Mouse (Mus musculus): ENCODE results near the gene Ppp1r10.
A peak's percentile ranks its signal among the peaks of the same experiment; 100 is the strongest.

Gene Ppp1r10

GRCm38 (mm10) chr17:35900636-35901035, 15.6 kb upstream of the Ppp1r10 start:
- no peak for DNase-seq (ENCODE audit: extremely low read depth, insufficient read length, low spot score)

DNA sequence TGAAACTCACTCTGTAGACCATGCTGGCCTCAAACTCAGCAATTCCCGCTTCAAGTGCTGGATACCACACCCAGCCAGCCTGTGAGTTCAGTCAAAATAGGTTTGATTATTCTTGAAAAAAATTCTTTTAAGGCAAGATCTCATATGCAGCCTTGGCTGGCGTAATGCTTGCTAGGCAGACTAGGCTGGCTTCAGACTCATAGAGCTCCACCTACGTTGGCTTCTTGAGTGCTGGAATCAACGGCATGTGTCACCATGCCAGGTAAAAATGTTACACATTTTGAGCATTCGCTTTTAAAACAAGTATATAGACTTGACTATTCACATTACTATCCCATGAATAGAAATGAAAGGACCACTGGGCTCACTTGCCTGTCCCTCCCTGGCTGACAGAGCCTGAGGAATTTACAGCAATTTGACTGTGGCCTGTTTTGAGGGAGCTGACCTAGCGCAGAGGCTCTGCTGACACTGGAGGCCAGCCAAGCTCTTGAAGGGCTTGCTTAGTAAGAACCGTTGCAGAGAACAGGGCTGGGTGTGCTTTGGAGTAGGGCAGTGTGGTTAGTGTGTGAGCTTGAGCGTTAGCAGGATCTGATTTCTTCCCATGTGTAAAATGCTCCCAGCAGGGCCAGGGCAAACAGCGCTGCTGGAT, 12.8 kb upstream of the Ppp1r10 start:
- DNase-seq (ENCODE audit: extremely low read depth, insufficient read length, low spot score): no peak

DNA sequence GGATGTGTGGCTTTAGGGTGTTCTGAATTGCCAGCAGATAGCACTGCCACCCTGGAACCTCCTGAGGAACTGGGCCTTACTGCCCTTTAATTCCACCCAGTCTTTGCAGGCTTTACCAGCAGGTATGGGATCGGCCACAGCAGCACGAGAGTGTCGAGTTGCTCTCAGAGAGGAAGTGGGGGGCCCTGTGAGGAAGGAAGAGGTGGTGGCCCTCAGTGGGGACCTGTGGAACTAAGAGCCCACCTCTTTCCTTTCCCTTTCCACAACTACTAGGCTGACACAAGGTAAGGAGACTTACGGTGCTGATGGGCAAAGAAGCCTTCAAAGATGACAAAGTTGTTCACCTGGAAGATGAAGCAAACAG, 12.3 kb upstream of the Ppp1r10 start:
- DNase-seq (ENCODE audit: extremely low read depth, insufficient read length, low spot score): no peak

GRCm38 (mm10) chr17:35905587-35905986, 10.6 kb upstream of the Ppp1r10 start:
- DNase-seq (ENCODE audit: extremely low read depth, insufficient read length, low spot score): no peak

DNA sequence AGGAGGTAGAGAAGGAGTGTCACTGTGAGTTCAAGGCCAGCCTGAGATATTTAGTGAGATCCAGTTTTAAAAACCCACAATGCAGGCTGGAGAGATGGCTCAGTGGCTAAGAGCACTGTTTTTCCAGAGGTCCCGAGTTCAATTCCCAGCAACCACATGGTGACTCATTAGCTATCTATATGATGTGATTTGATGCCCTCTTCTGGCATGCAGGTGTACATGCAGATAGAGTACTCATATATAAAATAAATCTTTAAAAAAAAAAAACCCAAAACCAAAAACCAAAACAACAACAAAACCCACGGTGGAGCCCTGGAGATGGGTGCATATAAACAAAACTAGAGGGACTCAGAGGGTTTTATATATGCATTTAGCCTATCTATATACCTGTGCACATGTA, 8.6 kb upstream of the Ppp1r10 start:
- no peak for DNase-seq (ENCODE audit: extremely low read depth, insufficient read length, low spot score)

DNA sequence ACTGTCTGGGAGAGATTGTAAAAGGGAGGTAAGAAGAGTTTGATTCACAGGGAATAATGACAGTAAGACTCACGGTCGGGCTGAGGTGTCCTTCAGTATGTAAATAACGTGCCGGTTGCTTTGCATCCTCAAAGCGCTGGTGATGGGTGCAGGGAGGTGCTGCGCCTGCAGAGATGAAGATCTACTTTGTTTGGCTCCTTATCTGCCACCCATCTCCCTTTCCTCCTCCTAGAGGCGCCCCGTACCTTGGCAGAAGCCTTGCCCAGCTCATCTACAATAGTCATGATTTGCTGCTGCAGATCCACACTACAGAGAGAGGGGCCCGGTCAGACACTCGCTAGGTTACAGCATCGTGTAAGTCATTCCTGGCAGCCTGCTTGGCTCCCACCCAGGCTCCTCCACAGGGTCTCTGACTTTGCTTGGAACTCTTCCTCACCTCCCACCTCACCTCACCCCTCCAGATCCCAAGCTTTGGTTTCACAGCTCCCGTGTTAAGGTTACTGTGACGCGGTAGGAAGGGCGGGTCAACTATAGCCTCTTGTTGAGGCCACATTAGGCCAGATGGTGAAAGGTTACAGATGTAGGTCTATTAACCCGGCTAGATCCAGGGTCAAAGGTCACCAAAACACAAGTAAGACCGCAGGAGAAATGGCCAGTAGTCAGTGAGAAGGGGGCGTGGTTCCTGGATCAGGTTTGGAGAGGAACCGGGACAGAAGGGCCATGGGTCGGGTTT, 6.9 kb upstream of the Ppp1r10 start:
- DNase-seq (ENCODE audit: extremely low read depth, insufficient read length, low spot score): no peak

DNA sequence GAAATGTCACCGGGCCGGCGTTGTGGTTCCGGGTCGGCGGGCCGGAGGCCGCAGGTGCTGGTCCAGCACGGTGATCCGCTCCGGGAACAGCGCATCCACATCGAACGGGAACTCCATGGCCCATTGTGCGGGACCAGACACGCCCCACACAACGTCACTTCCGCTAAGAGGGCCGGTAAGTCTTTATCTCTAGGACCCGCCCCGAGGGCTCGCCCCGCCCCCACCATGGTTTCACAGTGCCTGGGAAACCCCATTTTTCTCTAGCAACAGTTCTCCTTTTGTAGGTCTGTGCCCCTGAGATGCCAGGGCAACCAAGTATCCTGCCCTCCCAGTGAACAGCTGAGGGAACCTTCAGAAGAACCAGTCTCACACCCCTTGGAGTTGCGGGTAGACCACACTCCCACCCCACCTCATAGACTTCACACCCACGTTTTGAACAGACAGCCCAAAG, 6.3 kb upstream of the Ppp1r10 start, which contains the start of gene Atat1:
Gene Atat1 (minus strand): TSS at position 157 of the 451 bp plus-strand sequence.
- DNase-seq (ENCODE audit: extremely low read depth, insufficient read length, low spot score): peak; percentile 88

- no peak for DNase-seq (ENCODE audit: extremely low read depth, insufficient read length, low spot score)
These were observed 1.3 kb upstream of the Ppp1r10 start for GRCm38 (mm10) chr17:35914975-35915374.

- DNase-seq (ENCODE audit: extremely low read depth, insufficient read length, low spot score): no peak
These were observed 517 bp upstream of the Ppp1r10 start for GRCm38 (mm10) chr17:35915538-35916296.

- DNase-seq (ENCODE audit: extremely low read depth, insufficient read length, low spot score): no peak
These were observed 869 bp downstream of the Ppp1r10 start for GRCm38 (mm10) chr17:35917143-35917462.

DNA sequence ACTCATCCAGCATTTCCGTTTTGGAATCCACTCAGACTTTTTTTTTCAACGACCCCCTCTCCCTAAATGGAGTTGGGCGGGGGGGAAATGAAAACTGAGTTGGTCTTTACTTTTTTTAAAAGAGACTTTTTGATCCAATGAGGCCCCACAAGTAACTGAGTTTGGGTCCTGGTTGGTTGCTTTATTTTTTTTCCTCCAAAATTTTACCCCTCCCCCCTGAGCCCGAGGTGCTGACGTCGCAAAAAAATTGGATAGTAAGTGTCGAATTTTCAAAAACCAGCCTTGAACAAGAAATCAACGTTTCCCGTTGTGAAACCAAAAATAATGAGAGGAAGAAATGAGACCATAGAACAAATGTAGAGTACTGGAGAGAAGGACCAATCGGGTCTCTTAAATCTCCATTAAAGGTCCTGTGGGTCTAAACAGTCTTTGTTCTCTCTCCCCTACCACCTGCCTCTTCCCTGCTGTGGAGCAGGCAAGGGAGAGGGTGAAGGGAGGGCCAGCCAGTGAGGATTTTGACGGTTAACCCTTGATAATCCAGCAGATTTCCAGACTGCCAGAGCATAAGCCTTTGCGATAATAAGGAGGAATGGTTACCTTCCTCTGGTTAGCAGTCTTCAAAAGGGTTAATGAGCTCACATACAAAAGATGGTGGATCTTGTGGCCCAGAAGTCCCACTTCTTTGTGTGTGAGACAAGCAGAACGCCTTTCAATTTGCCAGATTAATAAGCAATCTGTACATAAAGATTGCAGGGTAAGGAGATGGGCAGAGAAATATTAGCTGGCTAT, 1.4 kb downstream of the Ppp1r10 start:
- peak; percentile 54 for DNase-seq (ENCODE audit: extremely low read depth, insufficient read length, low spot score)

DNA sequence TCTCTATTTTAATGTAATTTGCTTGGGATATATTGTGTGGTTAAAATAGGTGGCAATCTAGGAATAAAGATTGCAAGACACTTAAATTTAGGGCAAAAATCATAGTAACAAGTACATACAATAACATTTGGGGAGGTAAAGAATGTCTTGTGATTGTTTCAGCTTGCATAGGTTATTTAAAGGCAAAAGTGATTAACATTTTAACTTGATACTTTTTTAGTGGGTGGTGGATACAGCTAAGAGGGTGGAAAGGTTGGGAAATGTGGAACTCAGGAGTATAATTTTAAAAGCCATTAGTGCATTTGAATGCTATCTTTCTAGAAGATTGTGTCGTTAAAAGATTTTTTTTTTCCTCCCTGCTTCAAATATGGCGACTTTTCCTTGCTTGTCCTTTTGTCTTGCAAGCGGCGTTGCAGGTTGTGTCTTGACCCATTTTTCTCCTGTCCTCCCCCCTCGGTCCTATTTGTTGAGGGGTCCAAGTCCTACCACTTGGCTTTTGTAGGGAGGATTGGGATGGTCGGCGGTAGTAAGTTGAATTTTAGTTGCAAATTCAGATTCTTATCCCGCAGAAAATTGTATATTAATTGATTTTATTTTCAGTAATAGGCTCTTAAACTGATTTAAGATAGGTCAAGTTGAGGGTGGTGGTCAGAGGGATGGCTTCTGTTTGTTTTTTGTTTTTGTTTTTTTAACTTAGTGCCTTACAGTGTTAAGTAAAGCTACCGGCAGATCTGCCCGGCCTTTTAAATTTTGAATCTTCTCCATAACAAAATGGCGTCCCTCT, 2.2 kb downstream of the Ppp1r10 start:
- DNase-seq (ENCODE audit: extremely low read depth, insufficient read length, low spot score): peak; percentile 60

- peak; percentile 82 for DNase-seq (ENCODE audit: extremely low read depth, insufficient read length, low spot score)
These were observed 3.0 kb downstream of the Ppp1r10 start for GRCm38 (mm10) chr17:35919060-35919715.

DNA sequence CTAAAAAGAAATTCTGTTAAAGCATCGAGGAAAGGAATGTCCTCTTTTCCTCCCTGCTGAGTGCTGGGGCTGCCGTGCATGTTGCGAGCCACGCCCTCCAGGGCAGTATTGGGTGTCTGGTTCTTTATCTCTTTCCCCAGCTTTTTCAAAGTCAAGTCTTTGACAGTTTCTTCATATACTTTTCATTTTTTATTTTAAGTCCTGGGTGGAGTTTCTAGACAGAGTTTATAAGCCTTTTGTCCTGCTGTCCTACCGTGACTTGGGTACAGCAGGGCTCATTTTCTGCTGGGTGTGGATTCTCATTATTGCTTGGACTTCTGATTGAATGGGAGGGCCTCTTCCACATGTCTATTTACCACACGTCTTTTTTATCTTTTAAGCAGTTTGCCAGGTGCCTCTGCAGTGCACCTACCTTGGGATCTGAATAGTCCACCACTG, 3.6 kb downstream of the Ppp1r10 start:
- DNase-seq (ENCODE audit: extremely low read depth, insufficient read length, low spot score): no peak

DNA sequence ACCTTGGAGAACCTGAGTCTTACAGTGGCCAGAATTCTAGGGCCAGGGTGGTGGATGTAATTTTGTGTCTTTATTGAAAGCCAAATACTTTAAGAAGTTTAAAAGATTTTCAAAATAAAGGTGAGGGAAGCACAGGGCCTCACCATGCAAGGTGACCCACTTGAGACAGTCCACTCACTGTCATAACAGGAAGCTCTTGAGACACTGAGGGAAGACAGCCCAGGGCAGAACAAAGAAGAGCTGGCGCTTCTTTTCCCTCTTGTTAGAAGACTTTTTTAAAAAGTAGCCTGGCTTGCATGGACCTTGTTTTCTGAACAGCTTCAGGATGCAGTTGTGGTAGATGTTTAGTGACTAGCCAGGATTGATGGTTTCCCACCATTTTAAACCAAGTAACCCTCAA, 4.2 kb downstream of the Ppp1r10 start:
- DNase-seq (ENCODE audit: extremely low read depth, insufficient read length, low spot score): no peak

- no peak for DNase-seq (ENCODE audit: extremely low read depth, insufficient read length, low spot score)
These were observed 4.8 kb downstream of the Ppp1r10 start for GRCm38 (mm10) chr17:35920862-35921562.

GRCm38 (mm10) chr17:35921710-35922109, 5.5 kb downstream of the Ppp1r10 start:
- no peak for DNase-seq (ENCODE audit: extremely low read depth, insufficient read length, low spot score)

- DNase-seq (ENCODE audit: extremely low read depth, insufficient read length, low spot score): no peak
These were observed 6.3 kb downstream of the Ppp1r10 start for GRCm38 (mm10) chr17:35922566-35922965.

GRCm38 (mm10) chr17:35923281-35923680, 7.0 kb downstream of the Ppp1r10 start:
- DNase-seq (ENCODE audit: extremely low read depth, insufficient read length, low spot score): no peak
